Mouse (Mus musculus) hindlimb bud, embryonic 11.5 days (tissue): ENCODE results near the gene B830017H08Rik.

Experiments used
- DNase-seq: peaks from one replicate; pipeline ENCODE4 v3.0.0-alpha.2; 2012; ENCODE audit warnings: low read depth, low spot score; ENCODE audit errors: extremely low spot score

Gene B830017H08Rik

DNA sequence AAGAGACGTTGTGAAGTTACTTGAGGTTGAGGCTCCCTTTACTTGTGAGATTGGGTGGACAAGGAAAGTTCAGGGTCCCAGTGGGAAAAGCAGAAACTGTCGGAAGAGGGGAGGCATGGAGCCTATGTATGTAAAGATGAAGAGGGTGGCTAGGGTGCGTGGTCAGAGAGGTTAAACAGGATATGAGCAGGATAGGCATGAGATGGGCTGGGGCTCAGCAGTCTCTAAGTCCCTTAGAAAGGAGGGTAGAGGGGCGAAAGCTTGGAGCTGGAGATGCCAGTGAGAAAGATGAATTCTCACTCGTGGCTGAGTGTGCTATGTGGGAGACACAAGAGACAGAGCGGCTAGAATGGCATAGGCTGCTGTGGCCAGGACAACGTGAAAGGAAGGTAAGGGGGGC, at the start of gene B830017H08Rik:
Gene B830017H08Rik, plus strand, starts transcription at position 301 of the 400 bp plus-strand sequence.
- no peak for DNase-seq

GRCm38 (mm10) chr16:17785337-17785736, 47.6 kb upstream of the B830017H08Rik start:
- DNase-seq = no peak

- no peak for DNase-seq
Measured at GRCm38 (mm10) chr16:17792728-17793127, 40.2 kb upstream of the B830017H08Rik start.

DNA sequence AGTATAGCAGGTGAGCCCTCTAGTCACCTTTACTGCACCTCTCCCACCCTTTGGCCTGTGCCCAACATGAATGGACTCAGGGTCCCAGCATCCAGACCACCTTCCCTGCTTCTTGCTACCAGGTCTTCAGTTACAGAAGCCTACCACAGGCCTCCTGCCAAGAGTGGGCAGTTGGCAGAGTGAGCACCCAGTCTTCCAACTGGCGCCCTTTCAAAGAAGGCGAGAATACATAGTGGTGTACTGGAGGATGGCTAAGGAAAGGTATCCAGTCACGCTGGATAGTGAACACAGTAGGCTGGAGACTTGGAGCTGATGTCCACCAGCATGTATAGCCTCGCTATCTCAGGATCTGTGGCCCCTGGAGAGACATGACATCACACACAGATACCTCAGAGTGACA, 38.9 kb upstream of the B830017H08Rik start:
- DNase-seq = no peak

DNA sequence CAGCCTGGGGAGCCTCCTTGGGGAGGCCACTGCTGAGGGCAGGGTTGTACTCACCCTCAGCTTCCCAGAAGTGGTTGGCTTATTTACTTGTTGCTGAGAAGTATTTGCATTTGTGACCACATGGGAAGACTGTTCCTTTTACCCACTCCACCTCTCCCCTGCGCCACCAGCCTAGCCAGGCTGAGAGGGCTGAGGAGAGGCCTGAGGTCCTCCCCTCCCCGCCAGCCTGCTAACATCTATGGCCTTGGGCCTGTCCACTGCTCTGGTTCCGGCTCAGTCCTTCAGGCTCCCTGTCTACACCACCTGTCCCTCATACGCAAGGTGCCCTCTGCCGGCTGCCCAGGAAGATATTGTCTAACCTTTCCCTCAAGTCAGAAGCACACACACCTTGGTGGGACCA, 37.3 kb upstream of the B830017H08Rik start:
- no peak for DNase-seq

GRCm38 (mm10) chr16:17796519-17796918, 36.4 kb upstream of the B830017H08Rik start:
- no peak for DNase-seq

GRCm38 (mm10) chr16:17796971-17797811, 35.7 kb upstream of the B830017H08Rik start, which contains the start of gene Scarf2:
Gene Scarf2, plus strand, starts transcription at chr16:17797282.
- DNase-seq = no peak

DNA sequence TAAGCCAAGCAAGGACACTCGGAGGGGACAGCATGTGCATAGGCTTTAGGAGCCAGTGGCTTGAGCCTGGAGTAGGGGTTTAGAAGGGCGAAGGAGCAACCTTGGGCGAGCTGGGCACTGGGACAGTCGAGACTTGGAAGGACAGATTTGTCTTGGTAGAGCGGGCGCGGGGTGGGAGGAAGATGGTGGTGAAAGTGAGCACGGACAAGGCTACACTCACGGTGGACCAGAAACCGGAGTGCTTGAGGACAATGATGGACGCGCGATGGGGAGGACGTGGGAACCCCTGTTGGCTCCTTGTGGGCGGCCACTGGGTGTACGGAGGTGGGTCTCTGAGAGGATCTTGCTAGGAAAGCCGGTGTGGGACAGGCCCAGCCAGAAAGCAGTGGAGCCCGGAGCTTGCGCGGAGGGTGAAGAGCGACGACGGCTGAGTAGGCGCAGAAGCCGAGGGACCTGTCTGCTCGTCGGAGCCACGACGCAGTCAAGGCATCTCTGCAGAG, 35.1 kb upstream of the B830017H08Rik start:
- no peak for DNase-seq

GRCm38 (mm10) chr16:17798321-17799180, 34.4 kb upstream of the B830017H08Rik start:
- DNase-seq = no peak

- DNase-seq = no peak
Measured at GRCm38 (mm10) chr16:17799584-17799983, 33.3 kb upstream of the B830017H08Rik start.

- no peak for DNase-seq
Measured at GRCm38 (mm10) chr16:17801777-17802455, 31.0 kb upstream of the B830017H08Rik start.

DNA sequence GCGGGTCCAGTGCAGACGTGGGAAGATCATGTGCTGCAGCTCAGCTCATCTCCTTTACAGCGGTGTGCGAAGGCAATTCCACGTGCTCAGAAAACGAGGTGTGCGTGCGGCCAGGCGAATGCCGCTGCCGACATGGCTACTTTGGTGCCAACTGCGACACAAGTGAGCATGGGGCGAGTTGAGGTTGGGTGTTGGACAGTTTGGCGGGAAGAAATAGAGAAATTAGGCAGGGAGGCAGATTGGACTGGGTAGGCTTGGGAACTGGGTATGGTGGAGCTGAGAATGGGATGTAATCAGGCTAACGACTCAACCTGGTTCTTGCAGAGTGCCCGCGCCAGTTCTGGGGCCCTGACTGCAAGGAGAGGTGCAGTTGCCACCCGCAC, 30.5 kb upstream of the B830017H08Rik start:
- DNase-seq = no peak

GRCm38 (mm10) chr16:17802839-17803674, 29.9 kb upstream of the B830017H08Rik start:
- no peak for DNase-seq

- no peak for DNase-seq
Measured at GRCm38 (mm10) chr16:17803675-17804448, 29.1 kb upstream of the B830017H08Rik start.

DNA sequence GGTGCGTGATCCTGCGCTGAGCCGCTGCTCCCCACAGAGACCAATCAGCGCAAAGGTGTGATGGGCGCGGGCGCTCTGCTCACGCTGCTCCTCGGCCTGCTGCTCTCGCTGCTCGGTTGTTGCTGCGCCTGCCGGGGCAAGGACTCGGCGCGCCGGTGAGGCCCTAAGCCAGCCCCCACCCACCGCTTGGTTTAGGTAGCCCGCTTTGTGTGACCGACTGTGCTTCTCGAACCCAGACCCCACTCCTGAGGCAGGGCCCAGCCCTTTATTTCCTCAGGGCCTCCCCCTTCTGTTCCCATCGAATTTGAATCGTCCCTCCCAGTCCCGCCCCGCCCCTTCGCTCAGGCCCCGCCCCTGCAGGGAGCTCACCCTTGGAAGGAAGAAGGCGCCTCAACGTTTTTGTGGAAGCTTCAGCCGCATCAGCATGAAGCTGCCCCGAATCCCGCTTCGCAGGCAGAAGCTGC, 28.4 kb upstream of the B830017H08Rik start:
- DNase-seq = no peak

GRCm38 (mm10) chr16:17804982-17805381, 27.9 kb upstream of the B830017H08Rik start:
- DNase-seq = no peak

DNA sequence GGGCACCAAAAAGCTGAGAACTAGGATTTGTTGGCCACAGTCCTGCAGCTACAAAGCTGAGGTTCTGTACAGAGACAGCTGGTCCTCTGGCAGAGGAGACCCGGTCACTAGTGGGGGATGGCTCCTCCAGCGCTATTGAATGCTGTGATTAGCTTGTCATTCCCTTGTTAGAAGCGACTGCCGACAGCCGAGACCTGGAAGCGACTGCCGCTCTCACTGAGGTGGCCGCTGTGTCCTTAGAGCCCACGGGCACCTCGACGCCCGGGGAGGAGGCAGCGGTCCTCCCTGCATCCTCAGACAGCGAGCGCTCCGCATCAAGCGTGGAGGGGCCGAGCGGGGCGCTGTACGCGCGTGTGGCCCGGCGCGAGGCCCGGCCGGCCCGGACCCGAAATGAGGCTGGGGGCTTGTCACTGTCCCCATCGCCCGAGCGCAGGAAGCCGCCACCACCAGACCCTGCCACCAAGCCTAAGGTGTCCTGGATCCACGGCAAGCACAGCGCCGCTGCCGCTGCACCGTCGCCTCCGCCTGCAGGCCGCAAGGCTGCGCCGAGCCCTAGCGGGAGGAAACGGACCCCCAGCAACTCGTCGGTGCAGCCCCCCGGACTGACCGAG, 26.2 kb upstream of the B830017H08Rik start:
- DNase-seq = no peak

DNA sequence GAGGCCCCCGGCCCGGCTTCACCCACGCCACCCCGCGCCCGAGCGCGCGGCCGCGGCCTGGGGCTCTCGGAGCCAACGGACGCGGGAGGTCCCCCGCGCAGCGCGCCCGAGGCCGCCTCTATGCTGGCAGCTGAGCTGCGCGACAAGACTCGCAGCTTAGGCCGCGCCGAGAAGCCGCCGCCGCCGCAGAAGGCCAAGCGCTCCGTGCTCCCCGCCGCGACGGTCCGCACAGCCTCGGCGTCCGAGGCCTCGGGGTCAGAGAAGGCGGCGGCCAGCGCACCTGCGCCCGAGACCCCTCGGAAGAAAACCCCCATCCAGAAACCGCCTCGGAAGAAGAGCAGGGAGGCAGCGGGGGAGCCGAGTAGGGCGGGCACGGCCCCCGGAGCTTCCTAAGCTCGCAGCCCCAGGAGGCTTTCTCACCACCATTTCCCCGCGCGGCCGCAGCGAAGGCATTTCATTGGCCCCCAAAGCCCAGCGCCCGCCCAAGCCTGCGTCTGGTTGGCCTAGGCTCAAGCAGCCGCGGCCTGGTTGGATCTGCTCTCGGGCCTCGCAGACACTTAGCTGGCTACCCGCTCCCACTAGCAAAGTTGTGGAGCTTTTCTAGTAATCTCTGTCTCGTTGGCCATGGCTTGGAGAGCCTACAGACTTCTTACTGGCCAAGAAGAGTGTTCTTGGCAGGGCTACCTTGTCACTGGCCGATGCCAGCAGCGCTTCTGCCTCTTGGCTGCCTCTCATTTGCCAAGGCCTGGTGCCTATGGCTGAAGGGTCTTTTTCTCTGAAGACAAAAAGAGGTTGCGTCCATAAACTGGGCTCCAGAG, 25.5 kb upstream of the B830017H08Rik start:
- DNase-seq = no peak
